Mouse (Mus musculus) large intestine, adult 2 months (tissue): ENCODE data around the gene Dhrs4. TPM values are rescaled to one million over a fixed set of nuclear protein-coding genes. Genes with fewer than 3 reads are reported as not detected.

Experiments
- DNase-seq: peaks from one replicate; pipeline ENCODE4 v3.0.0-alpha.2; 2012; ENCODE audit warnings: low read depth, low spot score
- WGBS: fragments of 180-500 bp; shearing (Covaris S2); methylation state at CpG from one replicate; pipeline ENCODE4 v1.1.7; 2018; 5-methylcytosine and 5-hydroxymethylcytosine counted together
- polyA plus RNA-seq: library from polyadenylated mRNA; depleted of rRNA; stranded (reverse); fragments of >200 nt; gene quantifications from 2 replicates; pipeline ENCODE4 v1.2.3, GENCODE M21; 2012

Gene Dhrs4
- polyA plus RNA-seq, 1 experiment, result 47.7 TPM

DNA sequence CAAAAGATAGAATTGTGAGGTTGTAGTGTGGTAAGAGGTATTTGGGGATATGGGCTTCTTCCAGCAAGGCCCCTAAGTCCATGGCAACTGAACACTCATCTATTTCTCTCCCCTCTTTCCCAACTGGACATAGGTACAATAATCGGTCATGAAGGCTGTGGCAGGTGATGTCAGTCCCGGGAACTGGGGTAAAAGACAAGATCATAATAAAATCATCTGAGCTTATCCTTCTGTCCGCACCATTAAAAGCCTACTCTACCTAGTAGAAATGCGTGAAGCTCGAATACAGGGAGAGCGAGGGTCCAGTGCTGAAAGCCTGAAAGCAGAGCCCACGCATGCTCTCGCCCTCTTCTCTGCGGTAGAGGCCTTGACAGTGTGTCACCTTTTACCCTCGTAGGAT is 1.1 kb downstream of the Dhrs4 start:
- 80% methylated on average over 10 of the region's 10 CpGs for WGBS
- no peak for DNase-seq

DNA sequence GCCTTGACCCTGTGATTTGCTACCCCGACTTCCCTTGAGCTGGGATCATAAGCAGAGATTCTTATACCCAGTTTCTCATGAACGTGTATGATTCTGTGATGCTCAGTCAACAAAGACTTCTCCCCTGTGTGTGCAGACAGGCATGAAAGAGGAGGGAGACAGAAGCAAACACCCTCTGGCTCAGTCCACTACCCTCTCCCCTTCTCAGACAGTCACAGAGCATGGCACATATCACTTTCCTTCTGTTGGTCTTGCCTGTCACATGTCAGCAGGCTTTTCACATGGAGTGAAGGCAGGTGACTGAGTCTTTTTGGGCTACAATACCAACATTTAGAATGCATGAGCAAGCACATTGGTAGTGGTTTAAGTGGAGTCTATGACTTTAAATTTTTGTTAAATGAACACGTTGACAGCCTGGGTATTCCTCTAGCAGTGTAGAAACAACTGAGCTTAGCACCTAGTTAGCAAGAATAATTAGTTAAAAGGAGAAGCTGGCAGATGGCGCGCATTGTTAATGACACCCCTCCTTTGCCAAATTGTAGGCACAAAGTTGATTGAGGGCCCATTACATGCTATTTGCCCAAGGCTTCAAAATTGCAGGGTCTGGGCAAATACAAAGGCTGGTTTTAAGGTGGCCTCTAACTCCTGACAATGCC is 6.0 kb downstream of the Dhrs4 start:
- DNase-seq, result no peak
- 83% methylated on average over 5 of the region's 5 CpGs for WGBS

DNA sequence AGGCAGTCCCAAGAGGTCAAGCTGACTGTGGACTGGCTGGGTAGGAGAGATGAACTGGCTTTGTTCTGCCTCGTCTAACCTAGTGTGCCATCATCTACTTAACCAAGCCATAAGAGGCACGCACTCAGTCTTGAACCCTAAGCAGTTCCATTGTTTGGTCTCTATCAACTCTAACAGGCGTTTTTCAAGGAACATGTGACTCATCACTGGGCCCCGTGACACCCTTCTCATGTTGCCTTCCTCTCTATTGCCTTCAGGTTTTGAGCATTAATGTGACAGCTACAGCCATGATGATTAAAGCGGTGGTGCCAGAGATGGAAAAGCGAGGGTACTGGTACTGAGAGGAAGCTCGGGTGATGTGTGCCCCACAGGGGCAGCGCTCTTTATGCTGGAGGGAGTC is 8.3 kb downstream of the Dhrs4 start:
- 85% methylated on average over 8 of the region's 8 CpGs for whole genome bisulfite sequencing
- no peak for DNase-seq

DNA sequence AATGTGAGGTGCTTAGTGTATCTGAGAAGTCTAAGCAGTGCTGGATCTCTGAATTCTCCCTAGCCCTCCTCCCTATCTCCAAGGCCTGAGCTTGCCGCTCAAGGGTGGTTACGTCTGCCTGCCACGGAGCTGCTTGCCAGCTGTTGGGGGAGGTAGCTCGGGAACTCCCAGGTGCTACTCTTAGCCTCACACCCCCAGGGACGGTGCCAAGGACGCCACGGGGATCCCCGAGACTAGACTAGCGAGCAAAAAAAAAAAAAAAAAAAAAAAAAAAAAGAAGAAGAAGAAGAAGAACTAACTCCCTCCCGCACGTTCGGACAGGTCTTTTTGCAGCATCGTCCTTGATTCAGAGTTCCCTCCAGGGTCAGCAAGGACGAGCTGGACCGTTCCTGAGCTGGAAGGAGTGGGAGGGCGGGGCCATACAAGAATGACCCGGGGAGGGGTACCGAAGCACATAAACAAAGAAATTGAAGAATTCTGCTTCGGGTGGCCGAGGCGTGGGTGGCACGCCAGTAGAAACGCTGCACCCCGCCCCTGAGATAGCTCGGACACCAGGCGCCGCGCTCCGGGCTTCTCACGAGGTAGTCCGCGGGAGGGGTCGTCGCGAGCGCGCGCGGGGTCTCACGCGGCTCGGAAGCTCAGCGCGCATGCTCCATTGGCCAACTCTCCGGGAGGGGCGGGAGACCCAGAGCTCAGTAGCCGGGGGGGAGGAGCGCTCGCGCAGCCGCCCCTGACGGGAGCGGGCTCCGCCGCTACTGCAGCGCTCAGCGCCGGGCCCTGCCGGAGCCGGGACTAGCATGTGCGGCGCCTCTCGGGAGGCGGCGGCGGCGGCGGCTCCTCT is 12.0 kb downstream of the Dhrs4 start, which contains the start of gene Carmil3:
Gene Carmil3 (plus strand): TSS at position 291 of the 841 bp plus-strand sequence.
- DNase-seq, result no peak
- WGBS, result 2% methylated on average over 67 of the region's 68 CpGs

DNA sequence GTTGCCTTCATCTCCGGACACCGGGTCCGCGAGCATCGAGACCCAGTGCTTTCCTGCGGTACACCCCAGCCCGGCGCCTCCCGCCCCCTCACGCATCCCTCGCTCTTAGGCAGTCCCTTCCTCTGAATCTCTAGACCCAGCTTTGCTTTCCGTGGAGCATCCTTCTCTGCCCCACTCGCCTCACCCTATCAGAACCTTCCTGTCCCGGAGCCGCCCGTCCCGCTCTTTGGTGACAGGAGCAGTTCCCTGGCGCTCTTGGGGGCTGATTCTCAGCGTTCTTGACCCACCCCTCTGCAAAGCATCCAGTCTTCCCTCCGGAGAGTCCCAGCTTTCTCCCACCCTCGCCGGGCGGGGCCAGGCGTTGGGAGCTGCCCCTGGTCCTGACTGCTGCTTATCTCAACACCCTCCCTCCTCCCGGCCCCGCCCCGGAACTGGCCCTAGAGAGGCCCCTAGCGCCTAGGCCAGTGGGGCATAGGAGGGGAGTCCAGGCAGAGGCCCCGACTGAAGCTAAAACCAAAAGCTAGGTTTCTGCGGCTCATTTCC is 12.8 kb downstream of the Dhrs4 start:
- no peak for DNase-seq
- WGBS, result 2% methylated on average over 30 of the region's 30 CpGs

DNA sequence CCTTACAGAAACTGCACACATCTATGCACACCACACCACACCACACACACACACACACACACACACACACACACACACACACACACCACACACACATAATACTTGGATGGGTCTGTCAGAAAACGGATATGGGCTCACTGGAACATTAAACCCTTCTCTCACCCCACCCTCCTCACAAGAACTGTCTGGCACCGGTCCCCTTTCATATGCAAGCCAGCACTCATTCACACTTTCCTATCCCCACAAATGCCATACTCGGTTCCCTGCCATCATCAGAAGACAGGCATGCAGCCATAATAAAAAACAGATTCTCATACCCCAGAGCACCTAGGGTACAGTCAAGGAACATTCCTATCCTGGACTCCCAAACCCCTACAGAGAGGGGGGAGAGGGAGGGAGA is 13.5 kb downstream of the Dhrs4 start:
- no peak for DNase-seq
- 43% methylated on average over 3 of the region's 3 CpGs for WGBS

DNA sequence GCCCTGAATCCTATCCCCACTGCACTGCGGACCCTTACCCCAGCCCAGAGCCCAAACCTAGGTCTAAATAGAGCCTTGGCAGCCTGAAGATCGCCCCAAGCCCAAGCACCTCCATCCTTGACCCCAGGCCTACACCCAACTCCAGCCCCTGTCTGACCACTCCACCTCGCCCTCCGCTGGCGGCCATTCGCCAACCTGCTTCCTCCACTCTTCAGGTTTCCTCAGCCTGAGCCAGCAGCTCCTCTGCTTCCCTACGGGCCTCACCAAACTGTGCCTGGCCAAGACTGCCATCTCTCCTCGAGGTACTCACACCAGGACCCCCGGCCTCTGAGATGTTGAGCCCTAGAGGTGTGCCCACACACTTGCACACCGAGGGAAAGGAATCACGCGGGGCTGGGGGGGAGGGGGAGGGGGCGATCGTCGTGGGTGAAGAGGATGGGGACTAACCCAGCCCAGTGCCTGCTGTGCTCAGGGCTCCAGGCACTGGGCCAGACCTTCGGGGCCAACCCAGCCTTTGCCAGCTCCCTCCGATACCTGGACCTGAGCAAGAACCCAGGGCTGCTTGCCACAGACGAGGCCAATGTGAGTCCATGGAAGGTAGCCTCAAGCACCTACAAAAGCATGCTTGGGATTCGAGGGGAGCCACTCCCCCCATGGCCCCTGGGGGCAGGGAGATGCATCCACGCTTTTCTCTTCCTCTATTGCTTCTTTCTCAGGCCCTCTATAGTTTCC is 17.1 kb downstream of the Dhrs4 start:
- no peak for DNase-seq
- 66% methylated on average over 20 of the region's 20 CpGs for WGBS

DNA sequence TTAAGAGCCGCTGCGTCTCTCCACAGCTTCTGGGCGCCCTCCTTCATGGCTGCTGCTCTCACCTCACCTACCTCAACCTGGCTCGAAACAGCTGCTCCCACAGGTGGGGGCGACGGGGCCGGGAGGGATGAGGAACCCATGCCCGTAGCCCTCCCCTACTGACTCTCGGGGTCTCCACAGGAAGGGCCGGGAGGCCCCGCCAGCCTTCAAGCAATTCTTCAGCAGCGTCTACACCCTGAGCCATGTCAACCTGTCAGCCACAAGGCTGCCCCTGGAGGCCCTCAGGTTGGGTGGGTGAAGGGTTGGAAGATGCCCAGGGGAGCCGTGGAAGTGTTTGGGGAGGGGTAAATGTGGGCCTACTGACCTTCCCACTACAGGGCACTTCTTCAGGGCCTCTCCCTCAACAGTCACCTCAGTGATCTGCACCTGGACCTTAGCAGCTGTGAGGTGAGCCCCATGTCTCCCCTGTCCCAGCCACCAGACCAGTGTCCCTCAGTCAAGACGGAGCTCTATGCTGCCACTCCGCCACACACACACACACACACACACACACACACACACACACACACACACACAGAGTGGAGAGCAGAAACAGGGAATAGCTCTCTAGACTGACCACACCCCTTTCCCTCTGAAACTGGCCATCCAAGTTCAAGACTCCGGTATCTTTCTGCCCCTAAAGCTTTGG is 18.3 kb downstream of the Dhrs4 start:
- 68% methylated on average over 16 of the region's 16 CpGs for WGBS
- no peak for DNase-seq

DNA sequence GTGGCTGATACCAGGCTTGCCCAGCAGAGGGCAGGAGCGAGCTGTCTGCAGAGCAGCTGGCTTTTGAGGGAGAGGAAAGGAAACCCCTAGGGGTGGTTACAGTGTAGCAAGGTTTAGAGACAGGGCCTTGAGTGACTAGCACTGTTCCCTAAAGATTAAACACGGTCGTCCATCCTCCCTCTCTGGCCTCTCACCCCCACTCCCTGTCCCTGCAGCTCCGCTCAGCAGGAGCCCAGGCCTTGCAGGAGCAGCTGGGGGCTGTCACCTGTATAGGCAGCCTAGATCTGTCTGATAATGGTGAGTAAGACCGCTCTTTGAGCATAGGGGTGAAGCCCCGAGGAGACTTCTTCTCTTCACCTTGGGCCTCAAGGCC is 18.9 kb downstream of the Dhrs4 start:
- DNase-seq, result no peak
- 35% methylated on average over 6 of the region's 6 CpGs for WGBS

DNA sequence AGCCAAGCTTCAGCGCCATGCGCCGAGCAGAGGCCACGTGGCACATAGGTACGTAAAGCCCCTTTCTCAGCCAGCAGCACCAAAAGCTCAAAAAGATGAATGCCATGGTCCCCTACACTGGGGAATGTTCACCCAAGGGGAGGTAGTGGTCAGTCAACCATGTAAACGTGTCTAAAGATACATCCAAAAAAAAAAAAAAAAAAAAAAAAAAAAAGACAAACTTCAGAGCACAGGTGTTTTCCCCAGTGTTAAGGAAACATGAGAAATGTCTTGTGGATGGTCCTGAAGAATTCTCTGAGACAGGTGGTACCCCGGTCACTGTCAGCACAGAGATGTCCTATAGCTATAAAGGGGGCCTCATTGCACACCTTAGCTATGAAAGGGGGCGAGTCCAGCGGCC is 27.1 kb downstream of the Dhrs4 start:
- WGBS, result 79% methylated on average over 9 of the region's 9 CpGs
- DNase-seq, result no peak

DNA sequence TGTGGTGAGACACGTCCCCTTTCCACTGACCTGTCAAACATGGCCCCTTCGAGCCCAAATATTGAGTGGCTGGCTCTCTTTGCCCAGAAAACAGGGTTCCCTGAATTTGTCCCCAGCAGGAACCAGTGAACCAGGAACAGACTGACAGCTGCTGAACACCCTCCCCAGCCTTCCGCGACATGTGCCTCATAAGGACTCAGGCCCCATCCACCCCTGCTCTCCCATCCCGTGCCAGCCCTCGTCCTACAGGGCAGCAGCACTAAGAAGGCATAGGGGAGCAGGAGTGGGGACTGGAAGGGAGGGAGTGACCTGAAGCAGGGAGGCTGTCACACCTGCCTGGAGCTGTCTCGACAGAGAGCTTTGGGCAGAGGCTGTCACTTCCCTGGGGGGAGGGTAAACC is 29.2 kb downstream of the Dhrs4 start:
- 50% methylated on average over 7 of the region's 7 CpGs for WGBS
- no peak for DNase-seq

DNA sequence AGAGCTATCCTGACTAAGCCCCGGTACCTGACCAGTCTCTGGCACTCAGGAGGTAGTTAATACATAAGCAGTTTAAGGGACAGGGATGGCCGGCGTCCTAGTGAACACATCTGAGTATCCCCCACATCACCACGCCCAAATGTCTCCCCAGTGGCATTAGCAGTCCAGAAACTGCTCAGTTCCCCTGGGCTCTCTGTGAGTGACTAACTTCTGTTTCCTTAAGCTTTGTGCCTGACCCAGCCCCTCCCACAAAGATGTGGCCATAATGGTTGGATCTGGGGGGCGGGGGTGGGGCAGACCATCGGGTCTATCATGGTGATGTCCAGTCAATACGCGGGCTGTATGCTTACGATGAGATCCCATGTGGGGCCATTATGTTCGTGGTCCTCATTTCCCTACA is 31.0 kb downstream of the Dhrs4 start:
- DNase-seq, result no peak
- WGBS, result 69% methylated on average over 10 of the region's 10 CpGs

DNA sequence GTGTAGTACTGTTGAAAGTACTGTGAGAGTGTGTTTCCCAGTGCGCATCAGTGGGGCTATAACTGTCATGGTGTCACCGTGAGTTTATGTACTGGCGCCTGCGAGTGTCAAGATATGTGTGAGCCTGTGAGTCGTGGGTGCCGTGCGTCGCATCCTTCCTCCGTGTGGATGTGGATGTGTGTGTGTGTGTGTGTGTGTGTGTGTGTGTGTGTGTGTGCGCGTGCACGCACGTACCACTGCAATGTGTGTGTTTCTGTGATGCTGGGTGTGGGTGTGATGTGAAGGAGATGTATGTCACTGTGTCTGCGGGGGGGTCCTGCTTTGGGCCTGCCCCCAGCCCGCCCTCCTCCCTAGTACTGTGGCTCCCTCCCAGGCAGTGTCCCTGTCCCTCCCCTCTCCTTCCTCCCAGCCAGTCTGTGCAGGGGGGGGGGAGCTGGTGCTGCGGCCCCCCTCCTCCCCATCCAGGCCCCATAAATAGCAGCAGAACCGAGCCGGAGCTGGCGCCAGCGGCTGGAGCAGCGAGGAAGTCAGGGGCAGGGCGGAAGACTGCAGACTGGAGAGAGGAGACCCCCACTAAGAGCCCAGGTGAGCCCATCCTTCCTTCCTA is 31.7 kb downstream of the Dhrs4 start, which contains the start of gene Cpne6:
Gene Cpne6 (plus strand): TSS at position 321 of the 607 bp plus-strand sequence.
- no peak for DNase-seq
- 62% methylated on average over 22 of the region's 22 CpGs for WGBS

DNA sequence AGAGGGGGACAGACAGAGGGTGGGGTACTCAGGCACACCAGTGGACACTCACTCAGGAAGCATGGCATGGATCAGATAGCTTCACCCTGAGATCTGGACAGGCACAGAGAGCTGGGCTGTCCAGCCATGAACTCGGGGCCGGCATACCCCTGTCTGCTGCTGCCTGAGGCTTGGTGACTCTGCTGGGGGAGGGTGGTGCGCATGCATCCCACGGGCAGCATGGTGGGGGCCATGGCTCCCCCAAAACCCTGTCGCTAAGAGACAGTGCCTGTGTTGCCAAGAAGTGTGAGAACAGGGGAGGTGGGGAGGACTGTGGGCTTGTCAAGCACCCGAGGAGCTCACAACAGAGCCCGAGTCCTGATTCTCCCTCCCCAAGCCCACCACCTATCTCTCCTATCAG is 32.5 kb downstream of the Dhrs4 start:
- DNase-seq, result no peak
- 47% methylated on average over 7 of the region's 7 CpGs for WGBS

DNA sequence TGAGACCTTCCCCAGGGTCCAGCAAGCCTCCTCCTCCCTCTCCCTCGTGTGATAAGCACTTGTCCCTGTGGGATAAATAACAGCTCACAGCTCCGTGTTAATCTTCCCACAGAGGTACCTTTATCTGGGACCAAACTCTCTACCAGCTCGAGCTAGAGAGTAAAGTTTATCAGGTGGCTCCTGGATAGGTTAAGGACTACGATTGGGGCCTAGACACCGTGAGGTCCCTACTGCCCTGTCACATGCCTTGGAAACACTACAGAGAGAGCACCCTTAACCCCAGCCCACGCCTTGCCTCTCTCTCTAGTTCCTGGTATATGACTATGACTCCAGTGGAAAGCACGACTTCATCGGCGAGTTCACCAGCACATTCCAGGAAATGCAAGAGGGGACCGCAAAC is 35.4 kb downstream of the Dhrs4 start:
- DNase-seq, result no peak
- 46% methylated on average over 10 of the region's 10 CpGs for WGBS

DNA sequence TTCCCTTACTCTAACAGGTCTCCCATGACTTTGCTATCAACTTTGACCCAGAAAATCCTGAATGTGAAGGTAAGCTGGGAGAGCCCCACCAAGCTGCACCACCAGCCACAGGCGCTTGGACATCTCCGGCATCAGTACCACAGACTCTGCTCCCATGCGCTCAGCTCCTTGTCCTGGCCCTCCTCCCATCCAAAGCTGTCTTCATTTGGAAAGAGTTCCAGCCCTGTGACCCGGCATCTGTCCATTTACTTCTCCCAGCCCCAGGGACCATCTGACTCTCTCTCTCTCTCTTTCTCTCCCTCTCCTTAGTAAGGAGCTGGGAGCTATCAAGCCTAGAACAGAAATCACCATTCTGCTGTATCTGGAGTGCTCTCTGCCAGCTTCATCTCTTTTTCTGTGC is 37.3 kb downstream of the Dhrs4 start:
- 84% methylated on average over 4 of the region's 4 CpGs for WGBS
- no peak for DNase-seq

DNA sequence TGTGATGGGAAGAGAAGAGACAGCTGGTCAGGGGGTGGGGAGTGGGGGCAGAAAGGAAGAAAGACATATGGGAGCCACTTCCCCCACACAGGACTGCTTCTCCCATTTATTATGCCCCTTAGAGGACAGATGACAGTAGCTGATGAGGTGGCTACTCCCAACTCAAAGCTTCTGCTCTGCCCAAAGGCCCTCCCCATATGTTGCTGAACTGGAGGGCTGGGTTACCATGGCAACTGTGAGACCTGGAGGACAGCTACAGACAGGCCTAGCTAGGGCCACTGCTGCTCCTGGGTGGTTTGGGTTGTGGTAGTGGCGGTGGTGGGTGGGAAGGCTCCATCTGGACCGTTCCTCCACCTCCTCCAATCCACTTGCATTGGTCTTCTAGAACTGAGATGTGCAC is 40.3 kb downstream of the Dhrs4 start:
- DNase-seq, result no peak
- WGBS, result 75% methylated on average over 2 of the region's 2 CpGs

DNA sequence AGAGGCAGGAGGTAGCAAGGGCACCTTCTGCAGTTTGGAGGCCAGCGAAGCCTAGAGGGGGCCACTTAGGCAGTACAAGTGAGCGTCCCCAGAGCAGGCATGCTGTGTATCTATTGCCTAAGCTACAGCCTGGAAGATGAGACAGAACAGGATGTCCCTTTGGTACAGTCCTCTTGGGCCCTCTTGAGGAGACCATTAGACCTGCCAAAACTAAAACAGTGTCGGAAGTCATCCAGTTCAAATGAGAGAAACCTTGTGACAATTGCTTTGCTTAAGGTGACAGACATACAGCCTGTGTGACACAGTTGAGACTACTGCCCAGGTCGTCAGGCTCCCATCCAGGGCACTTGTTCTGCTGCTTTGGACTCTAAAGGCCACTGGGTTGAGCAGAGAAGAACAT is 41.0 kb downstream of the Dhrs4 start:
- 75% methylated on average over 4 of the region's 4 CpGs for WGBS
- DNase-seq, result no peak
